Mouse (Mus musculus) urinary bladder, postnatal 14 days (tissue): Measurements from ENCODE around the gene Ptpn12.
A peak's percentile ranks its signal among the peaks of the same experiment; 100 is the strongest.

Source experiments
- DNase-seq: peaks from one replicate; pipeline ENCODE4 v3.0.0; 2021; ENCODE audit warnings: low spot score

Ptpn12 gene

DNA sequence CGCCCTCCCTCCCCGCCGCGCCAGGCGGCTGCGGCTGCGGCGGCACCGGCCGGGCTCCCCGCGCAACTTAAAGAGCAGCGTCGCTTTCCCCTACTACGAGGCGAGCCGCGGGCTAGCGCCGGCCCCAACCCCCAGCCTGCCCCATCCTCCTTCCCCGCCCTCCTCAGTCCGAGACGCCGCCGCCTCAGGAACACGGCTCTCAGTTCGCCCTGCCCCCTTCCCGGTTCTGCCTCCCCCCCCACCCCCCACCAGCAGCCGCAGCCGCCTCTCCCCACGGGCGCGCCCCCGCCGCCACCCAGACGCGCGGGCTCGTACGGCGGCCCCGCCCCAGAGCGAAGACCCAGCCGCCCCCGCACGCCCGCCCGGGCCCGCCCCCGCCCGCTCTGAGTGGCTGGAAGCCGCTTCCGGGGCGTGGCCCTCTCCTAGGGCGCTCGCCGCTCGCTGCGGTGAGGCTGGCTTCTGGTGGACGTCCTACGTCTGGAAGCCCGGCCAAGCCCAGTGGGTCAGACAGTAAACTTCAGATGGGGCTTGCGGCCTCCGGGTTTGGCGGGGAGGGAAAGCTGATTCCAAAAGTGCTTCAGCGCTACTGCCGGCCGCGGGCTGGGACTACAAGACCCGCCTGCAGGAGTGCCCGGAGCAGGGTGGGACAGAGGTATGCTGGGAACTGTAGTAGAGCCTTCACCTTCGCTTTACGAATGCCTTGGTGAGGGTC is at the start of gene Ptpn12:
Ptpn12 (minus strand) TSS at position 92 of the 712 bp plus-strand sequence.
- DNase-seq: peak; percentile 96

DNA sequence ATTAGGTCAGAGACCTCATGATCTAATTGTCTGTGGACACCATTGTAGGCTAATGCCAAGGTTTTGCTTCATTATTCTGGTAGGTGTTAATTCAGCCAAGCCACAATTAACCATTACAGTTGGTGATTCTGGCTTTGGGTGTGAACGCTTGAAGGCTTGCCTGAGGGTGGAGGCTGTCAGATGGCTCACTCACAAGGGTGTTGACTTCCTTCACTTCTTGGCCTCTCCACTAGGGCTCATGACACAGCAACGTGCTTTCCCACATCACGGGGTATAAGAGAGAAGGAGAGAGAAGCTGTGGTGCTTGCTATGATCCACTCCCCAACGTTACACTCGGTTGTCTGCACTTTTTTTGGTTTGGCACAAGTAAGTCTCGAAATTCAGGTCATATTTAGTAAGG is 35.5 kb upstream of the Ptpn12 start:
- DNase-seq: no peak

GRCm38 (mm10) chr5:21057217-21057616 is 1.5 kb upstream of the Ptpn12 start:
- DNase-seq: no peak

DNA sequence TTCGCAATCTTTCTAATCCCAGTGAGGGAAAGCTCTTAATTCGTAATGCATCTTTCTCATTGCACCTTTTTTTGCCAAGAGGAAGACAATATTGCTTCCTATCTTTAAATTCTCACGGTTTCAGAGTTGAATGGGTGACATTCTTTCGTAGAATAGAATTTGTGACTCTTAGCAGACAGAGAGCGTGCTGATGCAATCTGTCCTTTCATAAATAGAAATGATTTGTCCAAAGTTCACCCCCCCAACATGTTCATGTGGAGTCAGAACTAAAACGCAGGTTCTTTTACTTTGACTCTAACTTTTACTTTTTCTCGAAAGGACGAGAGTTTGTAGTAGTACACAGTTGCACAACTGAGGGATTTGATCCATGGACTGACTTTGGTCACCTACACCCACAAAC is 884 bp upstream of the Ptpn12 start:
- no peak for DNase-seq

DNA sequence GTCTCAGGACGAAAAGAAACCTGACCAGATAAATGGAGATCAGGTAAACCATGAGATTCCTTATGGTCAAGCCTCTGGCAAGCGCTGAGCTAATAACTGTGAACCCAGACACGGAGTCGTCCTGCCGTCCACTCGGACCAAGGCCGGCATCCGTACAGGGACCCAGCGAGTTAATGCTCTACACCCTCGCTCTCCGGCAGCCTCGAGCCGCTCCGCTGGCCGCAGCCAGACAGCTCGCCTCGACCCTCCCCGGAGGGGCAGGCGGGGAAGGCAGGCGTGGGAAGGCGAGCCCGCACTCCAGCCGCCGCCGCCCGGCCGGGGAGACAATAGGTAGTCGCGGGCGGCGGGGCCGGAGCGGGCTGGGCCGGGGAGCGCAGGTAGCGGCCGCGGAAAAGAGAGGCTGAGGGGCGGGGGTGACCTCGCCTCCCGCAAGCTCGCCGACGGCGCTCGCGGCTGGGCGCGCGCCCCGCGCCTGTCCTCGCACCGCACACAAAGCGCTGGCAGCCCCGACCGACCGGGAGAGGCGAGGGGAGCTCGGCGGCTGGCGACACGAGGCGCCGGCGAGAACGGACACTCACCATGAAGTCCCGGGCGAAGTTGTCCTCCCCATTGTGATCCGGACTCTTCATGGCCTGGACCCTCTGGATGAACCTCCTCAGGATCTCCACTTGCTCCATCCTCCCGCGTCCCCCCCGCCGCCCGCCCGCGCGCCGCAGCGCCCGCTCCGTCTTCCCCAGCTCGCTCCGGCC is 466 bp downstream of the Ptpn12 start:
- DNase-seq: peak; percentile 34

DNA sequence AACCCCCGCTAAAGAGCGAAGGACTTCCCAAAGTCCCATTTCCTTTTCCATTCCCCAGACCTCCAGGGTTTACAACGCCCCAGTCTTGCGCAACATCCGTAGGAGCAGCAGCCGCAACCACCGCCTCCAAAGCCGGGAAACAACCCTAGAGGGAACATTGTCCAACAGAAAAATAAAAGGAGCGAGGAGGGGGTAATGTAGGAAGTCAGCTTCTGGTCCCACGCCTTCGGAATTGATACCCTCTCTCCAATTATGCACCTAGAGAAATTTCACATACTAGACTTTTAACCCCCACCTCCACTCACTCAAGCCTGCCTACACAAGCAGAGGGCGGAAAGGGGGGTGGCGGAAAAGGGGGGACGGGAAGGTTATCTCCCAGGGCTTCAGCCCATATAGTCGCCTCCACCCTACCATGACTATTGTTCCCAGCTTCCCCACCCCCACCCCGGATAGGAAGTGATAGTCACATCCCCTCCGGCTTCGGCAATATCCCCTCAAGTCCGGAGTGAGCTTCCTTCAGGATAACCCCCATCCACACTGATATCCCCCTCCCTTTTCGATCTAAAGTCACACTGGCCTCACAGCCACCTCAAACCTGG is 1.1 kb downstream of the Ptpn12 start:
- peak; percentile 84 for DNase-seq

DNA sequence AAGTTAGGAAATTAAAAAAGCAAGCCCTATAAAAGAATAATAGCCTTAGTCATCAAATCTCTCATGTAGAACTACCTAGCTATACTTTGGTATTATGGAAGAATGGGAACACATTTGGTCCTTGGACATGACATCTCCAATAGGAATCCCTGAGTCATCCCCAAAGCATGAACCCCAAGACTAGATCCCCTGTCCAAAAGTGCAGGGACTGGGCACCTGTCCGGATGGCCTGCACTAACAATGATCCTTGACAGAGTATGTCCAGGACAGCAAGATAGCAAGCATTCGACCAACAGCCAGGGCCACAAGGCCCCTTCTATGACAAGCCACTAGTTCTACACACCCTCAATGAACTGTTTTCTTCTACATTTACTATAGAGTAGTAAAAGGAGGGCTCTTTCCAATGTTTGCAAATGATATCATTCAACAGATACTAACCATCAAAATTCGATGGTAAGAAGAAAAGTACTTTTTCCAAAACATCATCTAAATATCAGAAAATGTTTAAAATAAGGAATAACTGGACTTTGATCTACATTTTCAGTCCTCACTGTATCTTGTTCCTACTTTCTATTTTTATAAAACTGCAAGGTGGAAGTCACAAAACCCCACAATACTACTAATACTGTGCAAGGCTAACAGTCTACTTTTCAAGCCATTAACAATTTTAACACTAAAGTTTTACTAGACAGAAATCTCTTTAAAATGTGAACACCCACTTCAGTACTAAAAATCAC is 2.0 kb downstream of the Ptpn12 start:
- no peak for DNase-seq

DNA sequence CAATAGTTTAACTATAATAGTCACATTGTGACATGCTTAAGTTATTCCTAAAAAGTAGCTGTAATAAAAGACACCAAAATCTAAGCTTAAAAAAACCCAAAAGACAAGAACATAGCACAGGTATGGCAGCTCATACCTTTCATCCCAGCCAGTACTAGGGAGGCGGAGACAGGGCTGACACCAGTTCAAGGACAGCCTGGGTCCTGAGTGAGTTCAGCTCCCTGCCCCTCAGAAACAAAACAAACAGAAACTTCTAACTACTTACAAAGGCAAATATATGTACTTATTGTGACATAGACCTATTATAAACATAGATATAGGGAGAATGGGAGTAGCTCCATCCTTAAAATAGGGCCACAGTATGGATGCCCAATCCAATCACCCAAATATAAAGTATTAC is 3.2 kb downstream of the Ptpn12 start:
- no peak for DNase-seq

GRCm38 (mm10) chr5:21050770-21051122 is 5.0 kb downstream of the Ptpn12 start:
- no peak for DNase-seq

DNA sequence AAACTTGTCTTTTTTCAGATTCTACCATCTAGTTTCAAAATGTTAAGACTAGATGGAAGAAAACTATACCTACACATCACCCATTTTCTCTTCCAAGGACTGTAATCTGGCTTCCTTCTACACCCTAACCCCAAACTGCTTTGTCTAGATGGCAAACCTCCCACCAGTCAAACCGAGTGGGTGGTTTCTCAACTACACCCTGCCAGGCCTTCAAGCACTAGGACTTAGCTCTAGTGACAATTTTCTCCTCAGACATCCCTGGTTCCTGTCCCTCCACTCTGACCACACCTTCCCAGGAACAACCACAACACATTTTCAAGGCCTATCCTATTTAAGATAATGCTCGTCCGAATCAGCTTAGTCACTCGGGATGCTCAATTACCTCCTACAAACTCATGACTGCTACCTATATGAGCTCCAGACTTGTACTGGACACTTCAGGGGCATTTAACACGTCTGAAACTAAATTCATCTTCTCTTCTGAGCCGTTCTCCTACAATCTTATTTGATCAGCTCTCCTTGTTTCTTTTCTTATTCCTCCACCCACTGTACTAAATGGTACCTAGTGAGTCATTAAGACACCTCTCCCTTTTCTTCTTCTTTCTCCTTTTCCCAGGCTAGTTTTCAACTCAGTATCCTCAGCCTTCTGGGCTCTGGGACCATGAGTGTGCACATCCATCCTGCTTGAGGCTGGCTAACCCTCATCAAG is 5.5 kb downstream of the Ptpn12 start:
- DNase-seq: no peak

- DNase-seq: no peak
These were observed 6.7 kb downstream of the Ptpn12 start for GRCm38 (mm10) chr5:21049006-21049405.

- DNase-seq: no peak
These were observed 8.6 kb downstream of the Ptpn12 start for GRCm38 (mm10) chr5:21047114-21047513.

GRCm38 (mm10) chr5:21046150-21047048 is 9.3 kb downstream of the Ptpn12 start:
- no peak for DNase-seq

GRCm38 (mm10) chr5:21045462-21045861 is 10.2 kb downstream of the Ptpn12 start:
- no peak for DNase-seq

- DNase-seq: no peak
These were observed 17.6 kb downstream of the Ptpn12 start for GRCm38 (mm10) chr5:21038100-21038499.

GRCm38 (mm10) chr5:21035689-21036480 is 19.8 kb downstream of the Ptpn12 start:
- DNase-seq: no peak

DNA sequence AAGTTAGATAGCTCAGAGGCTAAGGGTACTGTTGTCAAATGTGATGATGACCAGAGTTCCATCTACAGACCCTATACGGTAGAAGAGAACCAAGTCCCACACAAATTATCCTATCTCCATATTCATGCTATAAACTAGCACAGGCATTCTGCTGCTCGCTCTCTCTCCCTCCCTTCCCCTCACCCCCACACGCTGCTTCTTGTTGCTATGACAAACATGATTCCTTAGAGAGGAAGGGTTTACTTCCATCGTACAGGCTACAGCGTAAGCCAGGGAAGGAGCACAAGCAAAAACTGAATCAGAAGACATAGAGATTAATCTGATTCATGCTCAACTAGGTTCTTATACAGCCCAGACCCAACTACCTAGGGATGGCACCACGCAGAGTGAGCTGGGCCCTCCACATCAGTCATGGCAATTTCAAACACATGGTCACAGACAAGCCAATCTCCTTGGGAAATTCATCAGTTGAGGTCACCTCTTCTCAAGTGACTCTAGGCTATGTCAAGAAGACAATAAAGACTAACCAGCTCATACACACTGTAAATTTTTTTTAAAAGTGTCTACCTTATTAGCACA is 21.2 kb downstream of the Ptpn12 start:
- no peak for DNase-seq

GRCm38 (mm10) chr5:21033382-21034056 is 22.2 kb downstream of the Ptpn12 start:
- no peak for DNase-seq

DNA sequence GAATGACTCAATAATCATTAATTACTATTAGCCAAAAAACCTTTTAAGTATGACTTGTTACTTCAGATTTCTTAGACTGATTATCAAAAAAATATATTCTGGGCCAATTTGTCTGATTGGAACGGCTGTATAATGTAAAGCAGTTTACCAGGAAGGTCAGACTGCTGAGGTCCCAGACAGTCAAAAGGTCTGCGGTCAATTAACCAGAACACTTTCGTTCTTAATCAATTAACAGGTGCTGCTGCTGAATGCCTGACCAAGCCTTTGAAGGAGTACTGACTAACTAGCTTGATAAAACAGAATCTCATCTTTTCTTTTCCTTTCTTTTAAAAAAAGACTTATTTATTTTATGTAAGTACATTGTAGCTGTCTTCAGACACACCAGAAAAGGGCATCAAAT is 23.1 kb downstream of the Ptpn12 start:
- DNase-seq: no peak
